Mouse (Mus musculus) ovary, adult 2 months (tissue): ENCODE measurements around the gene Plppr4. TPM values are rescaled to one million over a fixed set of nuclear protein-coding genes. Genes with fewer than 3 reads are reported as not detected.

Experiments used
- polyA plus RNA-seq: library from polyadenylated mRNA; depleted of rRNA; stranded (reverse); fragments of >200 nt; gene quantifications from 2 replicates; pipeline ENCODE4 v1.2.3, GENCODE M21; 2012; rRNA removed

Gene Plppr4
- polyA plus RNA-seq: 1.3 and 1.4 TPM in 2 replicates

DNA sequence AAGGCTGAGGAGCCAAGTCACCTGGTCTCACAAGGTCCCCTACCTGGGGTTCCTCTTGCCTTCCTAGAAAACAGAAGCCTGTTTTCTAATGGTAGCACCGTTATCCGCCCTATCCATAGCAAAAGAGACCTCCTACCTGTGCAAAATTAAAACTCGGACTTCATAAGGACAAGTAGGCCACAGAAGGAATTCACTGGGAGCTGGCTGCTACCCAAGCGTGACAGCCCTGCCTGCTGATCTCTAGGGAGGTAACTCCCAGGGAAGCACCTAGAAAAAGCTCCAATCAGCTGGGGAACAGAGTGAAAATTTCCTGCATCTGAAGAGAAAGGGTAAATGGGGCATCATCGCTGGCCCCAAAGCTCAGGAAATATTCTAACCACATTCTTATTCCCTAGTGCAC lies at the start of gene Plppr4:
TSS of gene Plppr4 (minus strand) at position 349 of the 400 bp plus-strand sequence.

Other genes with a start within 250 kb of the Plppr4 start
- gene Plppr5, start 214.0 kb upstream of the Plppr4 start, polyA plus RNA-seq: 0.28 and 0.41 TPM in 2 replicates